Mouse (Mus musculus): ENCODE results near the gene Gm3500.
"Not testable (repeated sequence)": the region's sequence is repeated elsewhere in the genome, so short reads cannot be mapped to it uniquely, and the experiment has no call there.

Gene Gm3500

GRCm38 (mm10) chr14:5388949-5389348 lies at the start of gene Gm3500:
TSS of gene Gm3500 (minus strand) at chr14:5389049.
- DNase-seq: not testable (repeated sequence)

GRCm38 (mm10) chr14:5334828-5335227 lies 54.0 kb downstream of the Gm3500 start, which contains the start of gene Gm3542:
TSS of gene Gm3542 (minus strand) at chr14:5334928.
- DNase-seq: not testable (repeated sequence)
